Comparison of ENCODE assay signal across 8 mouse cellular contexts in the genomic region with DNA sequence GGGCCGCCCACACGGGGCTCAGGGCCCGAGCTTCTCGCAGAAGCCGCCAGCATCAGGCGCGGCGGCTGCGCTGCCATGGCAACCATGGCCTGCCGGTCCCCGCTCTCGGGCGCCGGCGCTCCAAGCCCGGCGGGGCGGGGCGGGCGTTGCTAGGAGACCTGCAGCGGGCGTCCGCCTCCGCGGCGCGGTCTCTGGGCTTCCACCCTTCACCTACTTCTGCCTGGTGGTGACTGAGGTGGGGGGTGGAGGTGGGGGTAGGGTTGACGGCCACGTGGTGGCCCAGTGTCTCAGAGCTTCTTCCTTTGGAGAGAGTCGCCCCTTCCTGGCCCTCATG.
DNase-seq lines count a peak whose midpoint lies in the region; ATAC-seq and TF ChIP-seq lines count a peak whose summit lies in the region.

No protein-coding gene starts in this region.

- H3K4me3 ChIP-seq in kidney, adult 2 months (ENCODE audit: insufficient read depth, low read depth, low read length), result peak overlapping the region; percentile 54
- peak overlapping the region; percentile 71 for H3K4me3 ChIP-seq in limb, embryonic 11.5 days (ENCODE audit: low read depth, low read length)
- peak overlapping the region; percentile 67 for H3K4me3 ChIP-seq in midbrain, embryonic 12.5 days

- WGBS in kidney, adult 2 months, result under 1% methylated on average over 30 of the region's 30 CpGs
- 0% methylated on average over 30 of the region's 30 CpGs for WGBS in limb, embryonic 11.5 days
- WGBS in midbrain, embryonic 12.5 days, result 0% methylated on average over 30 of the region's 30 CpGs

- H3K36me3 ChIP-seq in kidney, adult 2 months (ENCODE audit: control insufficient read depth, insufficient read depth, low read length), result no peaks in the 10 kb centered on the region
- no peaks in the 10 kb centered on the region for H3K36me3 ChIP-seq in limb, embryonic 11.5 days (ENCODE audit: control insufficient read depth, insufficient read depth, low read length)
- H3K36me3 ChIP-seq in midbrain, embryonic 12.5 days, result no peaks in the 10 kb centered on the region

- H3K27ac ChIP-seq in kidney, adult 2 months (ENCODE audit: insufficient read depth, low read depth, low read length), result no peak overlapping the region
- H3K27ac ChIP-seq in limb, embryonic 11.5 days (replicated peaks; ENCODE audit: low read depth, low read length), result no peak overlapping the region
- peak overlapping the region; percentile 85 for H3K27ac ChIP-seq in midbrain, embryonic 12.5 days (replicated peaks)

- H3K9me3 ChIP-seq in limb, embryonic 11.5 days (ENCODE audit: control insufficient read depth, low read length), result no peaks in the 10 kb centered on the region
- H3K9me3 ChIP-seq in midbrain, embryonic 12.5 days, result no peaks in the 10 kb centered on the region

- DNase-seq in adrenal gland, adult 8-10 months, result peak; percentile 76
- DNase-seq in embryo, embryonic 10 days (ENCODE audit: low spot score), result peak; percentile 92
- DNase-seq in gastrocnemius, postnatal 4 days (ENCODE audit: low spot score in 2 of 2), result peak; percentile 83 to 91
- peak; percentile 86 for DNase-seq in kidney, adult 2 months
- DNase-seq in limb, embryonic 11.5 days (ENCODE audit: low spot score), result peak; percentile 90
- DNase-seq in skeletal muscle tissue, adult 2 months (ENCODE audit: low read depth, low spot score), result peak; percentile 90

- TF ChIP-seq CTCF in kidney, adult 2 months (conservative IDR thresholded peaks at IDR 0.05; ENCODE audit: insufficient read depth, insufficient read length, low read depth, low read length), result no peak

- no peaks in the 10 kb centered on the region for H3K4me1 ChIP-seq in kidney, adult 2 months (ENCODE audit: control insufficient read depth, insufficient read depth, low read length)
- H3K4me1 ChIP-seq in limb, embryonic 11.5 days (ENCODE audit: control insufficient read depth, insufficient read depth, low read length), result no peaks in the 10 kb centered on the region
- H3K4me1 ChIP-seq in midbrain, embryonic 12.5 days, result peaks cover 13% of the 10 kb centered on the region

- H3K27me3 ChIP-seq in kidney, adult 2 months (replicated peaks; ENCODE audit: control insufficient read depth, insufficient read depth, low read length), result no peaks in the 10 kb centered on the region
- H3K27me3 ChIP-seq in limb, embryonic 11.5 days (ENCODE audit: control insufficient read depth, insufficient read depth, low read length), result no peaks in the 10 kb centered on the region
- peaks cover 3% of the 10 kb centered on the region; the same call in 1 of the 2 replicates for H3K27me3 ChIP-seq in midbrain, embryonic 12.5 days

- ATAC-seq in limb, embryonic 11.5 days (ENCODE audit: insufficient number of reproducible peaks, low FRiP score, low TSS enrichment, low read depth), result peak; percentile 94
- ATAC-seq in midbrain, embryonic 12.5 days (ENCODE audit: low FRiP score, low read depth), result peak; percentile 98
- no peak for ATAC-seq in erythroid progenitor cell, adult 5-6 weeks (replicated peaks; ENCODE audit: low FRiP score, poor library complexity, severe bottlenecking)

- H3K4me2 ChIP-seq in limb, embryonic 11.5 days (ENCODE audit: low read depth, severe bottlenecking), result peak overlapping the region; percentile 69
- peak overlapping the region; percentile 68 for H3K4me2 ChIP-seq in midbrain, embryonic 12.5 days (replicated peaks)

- no peak for TF ChIP-seq POLR2A in kidney, adult 2 months (IDR thresholded peaks at IDR 0.05; ENCODE audit: low read depth, low read length)

- peak overlapping the region; percentile 58; the same call in 1 of the 2 replicates for H3K9ac ChIP-seq in limb, embryonic 11.5 days (ENCODE audit: low read length)
- peak overlapping the region; percentile 65 for H3K9ac ChIP-seq in midbrain, embryonic 12.5 days (replicated peaks)
